Mouse (Mus musculus) thymus, postnatal 10 days (tissue): ENCODE results near the gene Pard3.

ENCODE experiments used
- DNase-seq, 2 experiments: peaks; one replicate each; pipeline ENCODE4 v3.0.0; 2021; ENCODE audit warnings: low spot score in 2 of 2

Pard3 gene

DNA sequence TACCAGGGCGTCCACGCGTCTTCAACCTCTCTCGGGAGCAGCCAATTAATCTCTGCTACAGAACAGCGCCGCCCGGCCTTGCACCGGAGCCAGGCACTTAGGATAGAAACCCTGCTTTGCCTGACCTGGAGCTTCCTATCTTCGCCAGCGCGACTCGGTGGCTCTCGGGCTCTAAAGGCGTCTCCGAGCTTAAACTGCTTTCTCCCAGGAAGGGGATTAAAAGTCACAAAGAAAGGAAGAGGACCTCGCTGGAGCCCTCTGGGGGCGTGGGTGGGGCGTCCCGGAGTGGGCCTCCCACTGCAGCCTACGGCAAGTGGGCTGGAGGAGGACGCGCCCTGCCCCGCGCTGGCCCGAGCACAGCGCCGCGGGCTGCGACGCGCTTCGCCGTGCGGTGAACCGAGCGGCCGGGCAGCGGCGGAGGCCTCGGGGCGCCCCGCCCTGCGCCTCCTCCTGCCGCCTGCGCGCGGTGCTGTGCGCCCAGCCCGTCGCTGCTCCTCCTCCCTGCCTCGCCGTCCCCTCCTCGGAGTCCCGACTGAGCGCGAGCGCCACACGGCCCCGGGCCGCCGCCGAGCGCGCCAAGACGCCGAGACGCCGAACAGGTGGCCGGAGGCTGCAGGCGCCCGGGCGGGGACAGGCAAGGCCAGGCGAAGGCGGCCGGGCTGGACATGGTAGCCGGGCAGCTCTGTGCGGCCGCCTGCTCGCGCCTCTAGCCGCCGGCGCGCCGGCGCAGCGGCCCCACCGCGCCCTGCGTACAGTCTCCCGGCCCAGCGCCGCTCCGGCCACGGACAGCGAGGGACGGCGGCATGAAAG lies at the start of gene Pard3:
Pard3 (plus strand) TSS at position 343 of the 810 bp plus-strand sequence.
- DNase-seq = no peak

DNA sequence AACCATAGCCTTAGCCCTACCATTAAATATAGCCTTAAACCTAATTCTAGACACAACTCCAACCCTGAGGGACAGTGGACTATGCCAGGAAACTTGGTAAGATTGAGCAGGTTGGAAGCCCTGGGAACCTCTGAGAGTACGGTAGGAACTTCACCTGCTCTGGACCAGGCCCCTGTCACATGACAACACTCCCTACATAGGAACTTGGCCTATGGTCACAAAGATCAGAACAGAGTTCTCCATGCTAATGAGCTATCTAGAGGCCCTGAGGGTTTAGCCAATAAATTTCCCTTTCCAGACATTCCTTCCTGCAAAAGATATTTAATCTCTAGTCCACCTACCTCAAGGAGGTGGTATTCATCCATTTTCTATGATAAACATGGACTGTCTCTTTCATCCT lies 41.9 kb upstream of the Pard3 start:
- DNase-seq = no peak

DNA sequence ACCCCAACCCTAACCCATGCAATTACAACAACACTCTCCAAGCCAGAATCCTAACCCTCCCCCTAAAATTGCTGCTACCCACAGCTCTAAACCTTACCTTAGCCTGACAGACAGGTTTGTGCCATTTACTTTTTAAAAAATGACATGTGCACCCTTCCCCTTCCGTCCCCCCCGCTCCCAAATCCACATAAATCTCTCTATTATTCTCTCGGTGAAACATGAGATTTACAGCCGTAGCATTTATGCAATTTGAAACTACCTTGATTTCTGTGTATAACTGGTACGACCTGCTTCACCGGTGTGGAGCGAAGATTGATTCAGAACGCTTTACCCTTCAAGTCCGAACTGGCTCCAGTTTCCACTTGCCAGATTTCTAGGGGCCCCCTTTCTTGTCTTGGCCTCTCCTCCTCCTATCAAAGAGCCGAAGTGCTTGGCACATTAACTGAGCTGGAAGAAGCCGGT lies 38.4 kb upstream of the Pard3 start:
- DNase-seq = no peak

DNA sequence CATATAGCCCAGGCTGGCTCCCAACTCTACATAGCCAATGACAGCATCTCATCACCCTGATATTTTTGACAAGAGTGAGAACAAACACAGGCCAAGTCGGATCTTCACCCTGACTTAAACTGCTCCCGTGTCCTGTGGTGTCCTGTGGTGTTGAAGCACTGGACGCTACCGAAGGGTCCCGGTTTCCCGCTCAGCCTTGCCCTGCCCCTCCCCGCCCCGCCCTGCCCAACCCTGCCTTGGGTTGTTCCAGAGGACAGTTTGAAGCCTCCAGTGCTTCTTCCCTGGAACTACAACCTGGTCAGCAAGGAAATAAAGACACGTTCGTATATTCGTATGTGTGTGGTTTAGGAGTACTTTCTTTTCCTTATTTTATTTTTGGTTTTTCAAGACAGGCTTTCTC lies 37.9 kb upstream of the Pard3 start:
- DNase-seq = no peak

DNA sequence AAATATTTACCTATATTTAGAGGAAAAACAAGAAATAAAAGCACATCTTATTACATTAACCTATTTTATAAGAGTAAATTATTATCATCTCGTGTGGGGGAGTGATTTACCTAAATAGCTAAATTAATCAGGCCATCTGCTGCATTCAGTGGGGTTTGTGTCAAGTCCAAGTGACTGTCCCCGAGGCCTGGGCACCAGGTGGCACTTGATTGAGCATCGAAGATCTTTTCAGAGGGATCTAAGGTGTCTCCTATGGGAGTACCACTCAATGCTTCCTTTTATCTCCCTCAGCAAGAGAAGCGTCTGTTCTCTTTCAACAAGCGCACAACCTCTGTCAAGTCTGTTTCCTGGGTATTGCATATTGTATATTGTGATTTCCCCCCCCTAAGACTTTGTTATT lies 32.2 kb upstream of the Pard3 start:
- no peak for DNase-seq

DNA sequence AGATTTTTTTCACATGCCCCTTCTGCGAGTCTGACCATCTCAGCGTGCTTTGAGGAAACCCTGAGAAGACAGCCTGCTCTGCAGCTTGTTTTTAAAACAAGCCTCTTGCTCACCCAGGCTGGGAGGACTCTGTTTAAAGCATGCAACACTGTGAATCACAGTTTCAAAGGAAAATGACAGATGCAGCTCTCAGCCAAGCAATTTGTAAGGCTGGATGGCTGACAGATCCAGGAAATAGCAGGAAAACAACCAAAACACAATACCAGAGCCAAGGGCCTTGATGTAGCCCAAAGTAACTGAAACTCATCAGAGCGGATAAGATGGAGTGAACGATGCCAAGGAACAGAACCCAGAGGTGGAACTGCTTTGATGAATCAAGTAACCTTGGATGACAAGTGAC lies 24.8 kb upstream of the Pard3 start:
- no peak for DNase-seq

DNA sequence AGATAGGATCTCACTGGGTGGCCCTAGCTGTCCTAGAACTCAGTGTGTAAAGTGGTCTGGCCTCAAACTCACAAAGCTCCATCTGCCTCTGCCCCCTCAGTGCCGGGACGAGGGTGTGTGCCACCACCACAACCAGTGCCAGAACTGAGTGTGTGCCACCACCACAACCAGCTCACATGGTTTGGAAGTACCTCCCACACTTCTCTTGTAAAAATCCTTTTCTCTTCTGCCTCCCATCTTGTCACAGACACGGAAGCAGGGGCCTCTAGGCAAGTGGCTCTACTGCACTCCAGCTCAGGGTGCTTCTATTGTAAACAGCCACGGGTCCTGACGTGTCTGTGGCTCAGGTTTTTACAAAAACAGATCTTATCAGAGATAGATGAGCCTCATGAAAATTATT lies 13.7 kb upstream of the Pard3 start:
- no peak for DNase-seq

DNA sequence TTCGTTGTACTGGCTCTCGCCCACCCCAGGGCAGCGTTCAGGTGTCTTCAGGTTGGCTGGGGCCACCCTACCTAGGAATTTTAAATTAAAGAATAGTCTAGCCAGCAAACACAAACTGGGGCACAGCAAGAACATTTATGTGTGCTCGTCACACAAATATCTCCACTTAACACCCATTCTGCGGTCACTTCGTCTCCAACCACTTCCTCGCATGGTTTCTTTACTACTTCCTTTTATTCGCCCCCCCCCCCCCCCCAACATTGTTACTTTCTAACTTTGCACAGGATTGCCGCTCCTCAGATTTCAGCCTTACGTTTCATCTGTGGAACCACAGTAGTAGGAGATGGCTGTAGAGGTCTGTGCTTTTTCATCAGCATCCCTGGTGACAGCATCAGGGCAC lies 11.6 kb upstream of the Pard3 start:
- no peak for DNase-seq

DNA sequence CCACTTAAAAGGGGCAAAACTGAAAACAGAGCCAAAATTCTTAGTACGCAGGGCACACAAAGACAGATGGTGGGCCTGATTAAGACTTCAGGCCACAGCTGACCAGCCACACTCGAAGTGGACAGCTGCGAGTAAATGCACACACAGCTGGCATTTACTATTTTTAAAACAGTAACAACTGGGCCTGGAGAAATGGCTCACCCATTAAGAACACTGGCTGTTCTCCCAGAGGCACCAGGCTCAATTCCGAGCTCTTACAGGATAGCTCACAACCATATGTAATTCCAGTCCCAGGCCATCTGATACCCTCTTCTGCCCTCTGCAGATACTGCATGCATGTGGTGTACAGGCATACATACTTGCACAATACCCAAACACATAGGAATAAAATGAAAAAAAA lies 8.6 kb upstream of the Pard3 start:
- no peak for DNase-seq

DNA sequence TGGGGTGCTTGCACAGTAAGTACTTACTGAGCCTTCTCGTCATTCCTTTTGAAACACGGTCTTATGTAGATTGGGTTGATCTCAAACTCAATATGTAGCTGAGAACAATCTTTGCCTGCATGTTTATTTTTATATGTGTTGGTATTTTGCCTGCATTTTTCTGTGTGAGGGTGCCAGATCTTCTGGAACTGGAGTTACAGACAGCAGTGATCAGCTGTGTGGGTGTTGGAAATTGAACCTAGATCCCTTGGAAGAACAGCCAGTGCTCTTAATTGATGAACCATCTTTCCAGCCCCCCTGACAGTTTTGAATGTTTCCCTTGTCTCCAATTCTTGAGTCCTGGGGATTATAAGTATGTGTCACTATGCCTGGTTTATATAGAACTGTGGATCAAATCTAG lies 4.9 kb upstream of the Pard3 start:
- no peak for DNase-seq

DNA sequence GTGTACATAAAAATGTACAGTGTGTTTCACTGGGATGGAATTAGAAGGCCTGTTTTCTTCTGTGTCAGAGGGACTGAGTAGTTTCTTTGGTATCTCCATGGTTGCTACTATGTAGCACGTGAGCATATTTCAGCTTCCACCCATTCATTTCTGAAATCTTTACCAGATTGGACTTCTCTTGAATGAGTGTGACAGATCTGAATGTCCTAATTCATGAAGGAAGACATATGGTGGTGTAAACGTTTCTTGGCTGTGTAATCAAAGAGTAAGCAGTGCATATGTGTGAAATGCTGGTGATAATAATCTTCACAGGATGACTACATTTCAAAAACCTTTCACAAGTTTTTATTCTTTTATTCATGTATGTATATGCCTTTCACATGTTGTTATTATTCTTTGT lies 3.9 kb upstream of the Pard3 start:
- DNase-seq = no peak

DNA sequence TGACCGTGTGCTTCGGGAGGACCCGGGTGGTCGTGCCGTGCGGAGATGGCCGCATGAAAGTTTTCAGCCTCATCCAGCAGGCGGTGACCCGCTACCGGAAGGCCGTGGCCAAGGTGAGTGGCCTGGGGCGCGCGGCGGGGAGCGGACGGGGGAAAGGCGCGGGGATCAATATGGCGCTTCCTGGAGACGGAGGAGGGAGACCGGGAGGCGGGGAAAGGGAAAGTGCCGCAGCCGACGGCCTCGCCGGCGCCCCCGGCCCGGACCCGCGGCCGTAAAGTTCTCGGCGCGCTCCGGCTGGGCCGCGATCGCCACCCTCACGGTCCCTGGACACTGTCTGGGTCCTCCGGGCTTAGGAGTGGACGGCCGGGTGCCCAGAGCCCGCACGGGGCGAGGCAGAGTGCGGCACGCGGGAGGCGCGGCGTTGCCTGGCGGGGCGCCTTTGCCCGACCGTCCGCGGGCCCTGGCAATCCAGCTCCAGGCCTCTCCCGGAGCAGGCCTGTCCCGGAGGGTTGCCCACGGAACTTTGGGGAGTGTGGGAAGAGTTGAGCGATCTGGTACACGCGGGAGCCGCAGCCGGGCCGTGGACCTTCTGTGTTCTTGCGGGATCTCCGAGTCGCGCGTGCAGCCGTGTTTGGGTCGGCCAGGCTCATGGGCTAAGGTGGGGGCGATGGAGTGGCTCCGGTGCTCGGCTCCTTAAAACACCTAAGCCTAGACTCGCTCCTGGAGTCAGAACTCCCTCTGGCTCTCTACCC lies 844 bp downstream of the Pard3 start:
- no peak for DNase-seq

DNA sequence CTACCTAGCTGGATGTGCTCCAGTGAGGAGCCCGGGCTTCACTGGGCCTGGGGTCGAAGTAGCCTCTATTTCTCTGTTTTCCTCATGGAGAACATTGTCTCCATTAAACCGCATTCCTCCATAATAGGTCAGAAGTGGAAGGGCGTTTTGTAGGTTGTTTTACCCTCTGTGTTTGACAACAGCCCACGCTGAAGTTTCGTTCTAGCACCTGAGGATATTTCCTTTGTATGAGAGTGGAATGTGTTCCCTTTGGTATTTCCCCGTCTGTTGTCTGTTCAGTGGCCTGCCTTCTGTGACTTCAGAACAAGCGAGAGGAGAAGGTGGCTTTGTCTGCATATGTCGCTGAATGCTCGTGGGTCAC lies 1.4 kb downstream of the Pard3 start:
- no peak for DNase-seq

DNA sequence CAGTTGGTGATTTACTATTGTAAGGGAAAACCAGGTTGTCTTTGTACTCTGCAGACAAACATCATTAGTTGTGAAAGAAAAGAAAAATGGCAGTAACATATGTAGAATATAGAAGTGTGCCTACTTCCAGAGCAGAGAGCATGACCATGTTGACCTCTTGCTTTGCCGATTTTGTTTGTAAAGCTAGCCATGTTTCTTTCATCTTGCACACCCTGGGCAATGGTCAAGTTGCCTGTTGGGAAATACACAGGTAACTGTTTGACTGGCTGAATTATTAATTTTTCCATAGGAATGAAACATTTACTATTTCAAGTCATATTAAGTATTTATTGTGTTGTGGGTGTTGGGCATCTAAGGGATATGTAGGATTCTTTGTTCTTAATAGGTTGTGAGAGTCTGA lies 2.1 kb downstream of the Pard3 start:
- no peak for DNase-seq

DNA sequence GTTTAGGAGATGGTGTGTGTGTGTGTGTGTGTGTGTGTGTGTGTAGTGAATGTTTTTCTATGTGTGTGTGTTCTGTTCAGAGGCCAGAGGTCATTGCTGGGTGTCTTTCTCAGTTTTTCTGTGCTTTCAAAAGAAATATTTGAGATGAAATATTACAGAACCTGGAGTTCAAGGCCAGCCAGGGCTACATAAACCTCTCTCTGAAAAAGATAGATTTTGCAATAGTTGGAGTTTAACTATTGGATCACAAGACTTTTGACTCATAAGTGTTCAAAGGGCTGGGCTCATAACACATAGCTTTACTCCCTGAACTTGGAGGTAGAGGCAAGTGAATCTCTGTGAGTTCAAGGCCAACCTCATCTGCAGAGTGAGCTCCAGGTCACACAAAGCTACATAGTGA lies 2.8 kb downstream of the Pard3 start:
- DNase-seq = no peak

DNA sequence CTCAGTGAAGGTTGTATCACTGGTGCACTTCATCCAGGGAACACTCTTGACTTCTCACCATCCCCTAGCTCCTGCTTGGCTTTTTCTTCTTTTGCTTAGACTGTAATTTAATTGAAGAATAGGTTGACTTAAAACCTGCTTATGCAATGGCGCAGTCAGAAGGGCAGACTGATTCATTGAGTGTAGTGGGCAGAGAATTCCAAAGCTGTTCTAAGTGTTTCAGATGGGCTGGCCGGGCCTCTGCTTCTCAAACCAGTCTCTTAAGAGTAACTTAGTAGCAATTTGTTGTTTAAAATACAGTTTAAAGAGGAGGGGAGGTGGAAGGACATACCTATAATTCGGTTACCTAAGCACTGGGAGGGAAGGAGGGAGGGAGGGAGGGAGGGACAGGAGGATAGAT lies 5.0 kb downstream of the Pard3 start:
- DNase-seq = no peak

DNA sequence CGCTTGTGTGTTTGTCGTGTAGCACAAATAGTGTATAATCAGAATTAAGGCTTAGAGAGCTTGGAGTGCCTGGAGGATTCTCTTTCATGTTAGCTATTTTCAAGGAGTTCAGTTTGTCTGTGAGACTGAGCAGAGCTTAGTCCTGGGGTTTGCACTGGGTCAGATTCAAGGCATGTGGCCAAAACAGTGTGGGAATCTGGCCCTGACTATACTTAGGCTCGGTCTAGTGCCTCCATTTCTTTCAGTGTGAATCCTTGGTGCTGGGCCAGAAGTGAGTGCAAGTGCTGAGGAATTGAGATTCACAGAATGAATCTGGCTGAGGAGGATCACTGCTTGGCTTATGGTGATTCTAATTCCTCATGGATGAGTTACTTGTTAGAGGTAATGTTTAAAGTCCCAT lies 6.5 kb downstream of the Pard3 start:
- no peak for DNase-seq

DNA sequence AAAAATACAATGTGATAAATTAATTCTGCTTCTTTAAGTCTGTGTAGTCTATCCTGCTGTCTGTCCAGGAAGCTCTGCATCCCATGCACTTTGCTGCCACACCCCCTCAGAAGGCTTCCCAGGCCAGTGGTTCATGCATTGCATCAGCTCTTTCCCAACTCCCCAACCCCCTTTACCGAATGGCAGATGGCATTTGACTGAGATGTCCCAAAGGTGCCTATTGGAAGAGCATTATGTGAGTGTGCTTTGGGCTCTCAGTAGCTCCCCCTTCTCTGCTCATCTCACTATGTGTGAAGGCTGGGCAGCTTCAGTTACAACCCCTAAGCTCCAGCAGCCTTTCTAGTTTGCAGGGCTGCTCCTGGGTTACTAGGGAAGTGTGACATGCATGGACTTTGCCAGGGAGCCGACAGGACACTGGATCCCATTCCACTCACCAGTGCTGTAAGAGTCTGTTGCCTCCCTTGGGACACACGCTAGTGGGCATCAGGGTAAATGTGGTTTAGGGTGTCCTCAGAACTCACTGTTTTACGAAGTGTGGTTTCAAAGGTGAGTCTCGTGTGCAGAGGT lies 9.4 kb downstream of the Pard3 start:
- no peak for DNase-seq

DNA sequence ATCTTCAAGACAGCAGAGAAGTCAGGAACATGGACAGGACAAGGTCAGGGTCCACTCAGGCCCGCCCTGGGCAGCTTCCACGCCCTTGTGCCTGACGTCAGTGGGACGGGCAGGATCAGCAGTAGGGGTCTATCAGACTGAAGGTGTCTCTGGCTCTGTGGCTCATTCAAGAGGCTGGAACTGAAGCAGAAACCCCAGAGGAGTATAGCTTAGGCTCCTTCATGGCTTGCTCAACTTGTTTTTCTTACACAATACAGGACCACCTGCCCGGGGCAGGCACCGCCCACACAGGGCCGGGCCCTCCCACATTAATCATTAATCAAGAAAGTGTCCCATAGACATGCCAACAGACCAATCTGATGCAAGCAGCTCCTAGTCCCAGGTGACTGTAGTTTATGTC lies 12.8 kb downstream of the Pard3 start:
- DNase-seq = no peak

DNA sequence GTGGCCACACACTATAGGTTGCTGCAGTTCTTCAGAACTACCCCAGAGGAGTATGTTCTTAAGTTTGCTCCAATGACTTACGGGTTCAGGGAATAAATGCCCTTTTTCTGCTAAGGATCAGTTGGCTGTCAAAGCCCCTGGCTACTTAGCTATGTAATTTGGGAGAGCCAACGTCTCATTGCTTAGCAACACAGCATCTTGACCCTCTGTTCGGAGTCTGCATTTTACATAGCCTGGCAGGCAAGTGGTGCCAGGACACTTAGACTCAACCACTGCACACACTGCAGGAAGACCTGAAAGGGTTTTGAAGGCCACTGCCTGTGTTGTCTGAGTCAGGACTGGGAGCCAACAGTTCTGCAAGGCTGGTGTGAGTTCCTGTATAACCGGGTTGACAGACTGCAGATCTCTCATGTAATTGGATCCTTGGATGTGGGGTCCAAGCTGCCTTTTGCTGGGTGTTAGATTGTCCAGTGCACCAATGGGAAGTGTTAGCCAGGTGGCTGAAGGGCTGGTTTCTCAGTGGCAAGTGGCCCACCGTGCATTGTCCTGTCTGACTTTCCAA lies 15.6 kb downstream of the Pard3 start:
- no peak for DNase-seq

DNA sequence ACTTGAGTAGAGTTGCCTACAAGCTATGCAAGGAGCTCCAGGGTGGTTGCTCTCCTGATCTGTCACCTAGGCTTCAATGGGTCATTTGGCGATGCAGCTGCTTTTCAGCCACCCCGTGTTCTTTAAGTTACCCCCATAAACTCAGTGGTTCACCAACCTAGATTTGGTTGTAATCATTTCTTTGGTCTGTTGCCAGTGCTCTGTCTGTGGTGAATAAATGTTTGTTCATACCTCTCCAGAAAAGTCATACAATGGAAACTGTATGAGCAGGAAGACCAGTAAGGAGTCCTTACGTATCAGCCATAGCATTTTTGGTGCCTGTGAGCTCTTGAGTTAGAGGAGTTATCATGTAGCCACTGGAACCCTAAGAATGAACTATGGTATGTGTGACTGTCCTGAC lies 17.6 kb downstream of the Pard3 start:
- DNase-seq = no peak

DNA sequence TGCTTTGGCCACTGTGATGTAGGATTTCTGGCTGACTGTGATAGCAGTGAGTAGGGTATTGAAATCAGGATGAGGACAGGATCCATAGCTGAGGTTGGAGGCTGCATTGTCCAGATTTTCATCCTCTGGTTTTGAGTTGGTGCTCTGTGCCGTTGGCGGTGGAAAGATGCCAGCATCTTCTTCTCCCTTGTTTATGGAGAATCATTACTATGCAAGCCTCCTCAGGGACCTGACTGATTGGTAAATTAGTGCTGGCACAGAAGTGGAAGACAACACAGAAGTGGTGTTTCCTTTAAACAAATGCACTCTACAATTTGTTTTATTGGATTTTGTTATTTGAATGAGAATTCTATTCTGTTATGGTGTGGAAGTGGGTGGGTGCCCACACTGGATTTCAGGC lies 18.8 kb downstream of the Pard3 start:
- no peak for DNase-seq

DNA sequence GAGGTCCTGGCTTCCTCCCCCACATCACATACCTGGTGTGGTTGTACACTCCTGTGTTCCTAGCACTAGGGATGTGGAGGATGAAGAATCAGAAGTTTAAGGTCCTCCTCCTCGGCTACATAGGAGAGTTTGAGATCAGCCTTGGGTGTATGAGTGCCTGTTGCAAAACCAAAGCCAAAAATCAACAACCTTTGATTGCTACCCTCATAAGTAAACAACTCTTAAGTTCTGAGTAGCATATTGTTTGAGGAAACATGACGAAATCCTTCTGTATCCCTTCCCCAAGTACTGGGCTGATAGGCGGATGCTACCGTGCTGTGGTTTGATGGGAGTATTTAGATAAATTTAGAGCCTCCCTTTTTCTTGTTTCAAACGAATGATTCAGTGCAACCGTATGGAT lies 20.9 kb downstream of the Pard3 start:
- no peak for DNase-seq
